Mouse (Mus musculus) testis, postnatal 10 days (tissue): ENCODE data around the gene Epop.

Experiments
- DNase-seq: peaks from one replicate; pipeline ENCODE4 v3.0.0; 2021; ENCODE audit warnings: low spot score

Gene Epop

DNA sequence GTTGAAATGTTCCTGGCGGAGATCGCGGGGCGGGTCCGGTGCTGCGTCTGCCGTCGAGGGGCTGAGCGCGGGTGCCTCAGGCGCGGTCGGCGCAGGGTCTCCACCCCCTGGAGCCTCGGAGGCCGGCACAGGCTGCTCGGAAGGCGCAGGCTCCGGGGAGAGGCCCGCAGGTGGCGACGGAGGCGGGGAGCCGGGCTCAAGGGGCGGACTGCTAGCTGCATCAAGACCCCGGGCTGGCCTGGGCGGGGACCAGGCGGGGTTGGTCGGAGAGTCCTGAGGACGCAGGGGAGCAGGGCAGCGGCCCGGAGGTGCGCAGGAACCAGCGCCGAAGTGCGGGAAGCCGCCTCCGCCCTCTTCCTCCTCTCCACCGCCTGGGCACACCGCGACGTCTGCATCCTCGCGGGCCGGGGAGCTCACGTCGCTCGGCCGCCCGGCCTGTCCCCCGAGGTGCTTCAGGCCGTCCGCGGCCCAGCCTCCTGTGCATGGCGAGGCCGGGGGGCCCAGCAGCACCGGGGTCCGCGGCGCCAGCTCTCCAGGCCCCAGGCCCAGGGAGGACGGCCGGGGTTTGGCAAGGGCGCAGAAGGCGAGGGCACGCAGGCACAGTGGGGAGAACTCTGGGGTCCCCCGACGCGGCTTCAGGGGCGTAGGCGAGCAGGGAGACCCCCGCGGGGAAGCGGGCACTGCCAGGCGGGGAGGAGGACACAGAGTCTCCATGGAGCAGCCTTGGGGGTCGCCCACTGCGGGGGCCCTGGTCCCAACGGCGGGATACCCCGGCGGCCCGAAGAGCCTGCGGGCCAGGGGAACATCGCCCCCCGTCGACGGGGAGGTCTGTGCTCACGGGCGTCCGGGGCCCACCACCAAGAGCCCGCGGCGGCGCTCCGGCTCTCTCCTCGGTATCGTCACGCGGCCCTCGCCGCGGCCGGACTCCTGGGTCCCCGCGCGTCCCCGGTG, 659 bp downstream of the Epop start:
- DNase-seq, result peak; percentile 59

DNA sequence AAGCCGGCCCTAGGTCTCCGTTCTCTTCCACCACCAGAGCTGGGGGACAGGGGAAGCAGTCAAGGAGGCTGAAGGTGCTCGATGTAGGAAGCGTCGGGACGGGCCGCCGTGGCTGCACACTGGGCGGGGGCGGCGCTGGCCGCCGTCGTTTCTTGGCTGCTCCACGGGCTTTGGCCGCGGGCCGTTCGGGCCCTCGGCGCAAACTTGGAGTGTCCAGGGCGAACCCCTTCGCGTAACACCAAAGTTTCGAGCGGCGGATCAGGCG, 1.3 kb downstream of the Epop start:
- peak; percentile 55 for DNase-seq

DNA sequence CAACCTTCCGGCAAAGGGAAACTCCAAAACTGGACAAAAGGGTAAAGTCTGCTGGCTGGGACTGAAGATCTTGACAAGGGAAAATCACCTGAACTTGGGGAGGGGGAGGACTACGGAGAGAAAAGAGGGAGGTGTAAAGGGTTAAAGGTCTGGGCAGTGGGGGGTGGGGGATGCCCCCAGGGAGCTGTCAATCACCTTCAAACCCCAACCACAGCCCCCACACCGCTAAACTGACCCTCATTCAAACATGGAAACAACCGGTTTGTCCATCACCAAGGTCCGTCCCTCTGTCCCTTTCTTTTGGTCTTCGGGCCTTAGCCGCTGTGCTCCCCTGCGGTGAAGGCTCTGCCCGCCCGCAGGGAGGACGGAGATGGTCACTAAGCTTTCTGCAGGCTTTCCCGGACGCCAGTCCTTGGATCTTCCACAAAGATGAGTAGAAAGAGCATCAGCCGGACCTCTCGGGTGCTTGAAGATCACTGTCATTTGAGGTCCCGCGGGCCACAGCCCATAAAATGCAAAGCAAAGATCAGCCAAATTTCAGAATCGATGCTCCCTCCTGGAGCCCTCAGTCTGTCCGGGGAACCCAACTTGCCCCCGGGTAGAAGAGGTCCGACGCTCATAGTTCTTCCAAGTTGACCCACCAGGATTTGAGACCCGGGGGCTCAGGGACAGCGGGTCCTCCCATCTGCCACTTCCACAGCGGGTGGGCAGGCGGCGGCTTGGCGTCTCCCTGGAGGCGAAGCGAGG, 1.8 kb downstream of the Epop start:
- DNase-seq, result no peak

DNA sequence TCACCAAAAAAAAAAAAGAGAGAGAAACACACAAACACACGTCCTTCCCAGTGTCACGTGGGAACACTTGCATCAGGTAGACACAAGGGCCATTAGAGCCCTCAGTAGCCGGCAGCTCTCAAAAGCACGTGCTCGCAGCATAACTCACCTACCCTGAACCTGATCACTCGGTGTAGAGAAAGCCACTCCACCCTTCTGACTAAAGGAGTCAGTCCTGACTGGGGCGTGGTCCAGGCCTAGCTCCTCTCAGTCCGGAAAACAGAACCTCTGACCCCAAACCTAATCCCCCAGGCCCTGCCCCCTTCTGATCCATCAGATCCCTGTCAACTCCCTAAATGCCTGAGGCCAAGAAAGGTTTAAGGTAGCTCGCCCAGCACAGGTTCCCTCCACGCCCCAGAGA, 2.7 kb downstream of the Epop start:
- no peak for DNase-seq

DNA sequence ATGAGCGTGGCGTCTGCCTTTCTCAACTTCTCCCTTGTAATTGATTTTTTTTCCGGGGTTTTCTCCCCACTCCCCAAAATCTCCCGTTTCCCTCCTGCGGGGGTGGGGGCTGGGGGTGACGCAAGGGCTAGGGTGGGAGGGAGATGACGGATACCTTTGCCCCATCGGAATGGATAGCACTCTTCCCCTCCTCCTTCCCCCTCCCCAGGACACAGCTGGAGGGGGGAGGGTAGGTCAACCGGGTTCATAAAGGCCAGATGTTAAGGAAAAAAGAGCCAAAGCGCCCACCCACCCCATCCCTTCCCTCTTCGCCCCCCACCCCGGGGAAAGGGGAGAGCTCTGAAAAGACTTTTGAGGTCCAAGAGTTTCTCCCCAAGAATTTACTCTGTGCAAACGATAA, 3.1 kb downstream of the Epop start:
- DNase-seq, result no peak

DNA sequence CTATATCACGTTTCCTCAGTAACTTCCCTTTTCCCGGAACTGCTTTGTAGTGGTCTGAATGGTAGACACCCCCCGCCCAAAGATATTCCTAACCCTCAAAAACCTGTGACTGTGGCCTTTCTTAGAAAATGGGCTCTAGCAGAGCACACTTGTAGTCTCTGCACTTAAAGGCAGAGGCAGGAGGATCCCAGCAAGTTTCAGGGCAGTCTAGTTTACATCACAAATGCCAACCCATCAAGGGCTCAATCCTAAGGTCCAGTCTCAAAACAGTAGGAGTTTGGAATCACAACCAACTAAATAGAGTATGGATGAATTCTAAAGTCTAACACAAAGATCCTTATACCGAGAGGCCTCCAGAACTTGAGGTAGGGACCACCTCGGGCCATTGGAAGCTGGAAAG, 4.0 kb downstream of the Epop start:
- no peak for DNase-seq

DNA sequence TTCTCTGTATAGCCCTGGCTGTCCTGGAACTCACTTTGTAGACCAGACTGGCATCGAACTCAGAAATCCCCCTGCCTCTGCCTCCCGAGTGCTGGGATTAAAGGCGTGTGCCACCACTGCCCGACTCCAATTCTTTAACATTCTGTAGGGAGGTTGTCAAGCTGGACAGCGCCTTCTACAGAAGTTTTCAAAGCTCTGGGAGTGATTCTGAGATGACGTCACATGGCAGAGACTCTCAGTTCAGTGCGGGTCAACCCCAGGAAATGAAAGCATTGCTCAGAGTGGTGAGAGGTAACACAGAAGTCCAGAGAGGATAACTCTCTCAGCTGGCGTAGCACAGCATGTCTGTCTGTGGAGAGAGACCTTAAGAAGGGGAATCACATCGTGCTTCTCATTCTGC, 6.3 kb downstream of the Epop start:
- no peak for DNase-seq

DNA sequence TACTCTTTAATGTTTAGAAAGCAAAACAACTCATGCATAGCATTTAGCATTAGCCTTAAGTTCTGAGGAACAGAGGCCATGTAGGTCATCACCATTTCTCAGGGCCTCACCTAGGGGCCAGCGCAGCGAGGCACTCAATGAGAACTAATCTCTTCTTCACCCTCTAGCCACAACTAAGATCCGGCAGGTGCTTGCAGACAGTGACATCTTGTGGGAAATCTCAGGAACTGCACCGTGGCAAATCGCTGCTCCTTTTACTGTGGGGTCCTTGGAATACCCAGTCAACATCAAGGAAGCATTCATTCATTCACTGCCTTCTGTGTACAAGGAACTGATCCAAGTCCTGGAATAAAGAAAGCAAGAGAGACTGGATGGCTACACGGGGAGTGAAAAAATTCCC, 7.1 kb downstream of the Epop start:
- DNase-seq, result peak; percentile 70

DNA sequence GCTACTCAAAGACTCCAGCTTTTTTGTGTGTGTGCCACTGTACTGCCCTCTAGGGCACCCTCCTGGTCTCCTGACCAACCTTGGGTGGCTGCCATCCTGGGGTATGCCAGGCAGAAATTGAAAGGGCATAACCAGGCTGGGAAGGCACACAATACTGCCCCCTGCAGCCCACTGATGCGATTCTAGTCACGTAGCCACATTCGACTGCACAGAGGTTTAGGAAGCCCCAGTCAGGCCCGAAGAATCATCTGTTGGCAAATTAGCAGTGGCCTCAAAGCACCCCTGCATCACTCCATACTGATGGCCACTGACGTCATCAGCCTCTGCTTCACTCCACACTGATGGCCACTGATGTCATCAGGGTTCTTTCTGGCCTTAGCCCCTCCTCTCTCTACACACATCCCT, 10.1 kb downstream of the Epop start:
- DNase-seq, result peak; percentile 83

DNA sequence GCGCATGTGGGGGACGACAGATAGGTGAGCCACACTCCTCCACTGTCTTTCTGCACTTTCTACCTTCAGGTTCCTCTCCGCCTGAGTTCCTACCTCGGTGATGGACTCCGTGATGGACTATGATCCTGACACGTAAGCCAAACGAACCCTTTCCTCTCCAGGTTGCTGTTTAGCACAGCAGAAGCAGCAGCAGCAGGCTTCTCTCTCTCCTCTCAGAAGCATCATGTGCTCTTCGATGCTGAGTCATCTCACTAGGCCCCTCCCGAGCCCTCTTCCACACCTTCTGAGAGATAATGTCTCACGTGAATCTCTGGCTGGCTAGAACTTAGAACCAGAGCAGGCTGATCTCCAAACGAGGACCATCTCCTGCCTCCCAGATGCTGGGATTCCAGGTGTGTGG, 11.1 kb downstream of the Epop start:
- no peak for DNase-seq

DNA sequence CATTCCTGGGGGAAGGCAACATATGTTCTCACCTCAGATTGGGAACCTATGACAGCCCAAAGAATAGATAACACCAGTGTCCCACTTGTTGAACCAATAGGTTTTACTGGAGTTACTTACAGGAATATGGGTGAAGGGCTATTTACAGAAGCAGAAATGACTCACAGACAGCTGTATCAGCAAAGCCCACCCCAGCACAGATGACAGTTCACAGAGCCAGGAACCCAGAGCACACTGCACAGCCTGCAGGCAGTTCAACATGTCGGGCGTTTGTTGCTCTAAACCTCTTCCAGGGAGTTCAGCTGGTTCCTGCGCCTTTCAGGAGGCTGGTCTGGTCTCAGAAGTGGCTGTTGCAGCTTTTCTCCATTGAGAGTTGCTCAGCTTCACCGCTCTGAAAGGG, 14.2 kb downstream of the Epop start:
- no peak for DNase-seq

DNA sequence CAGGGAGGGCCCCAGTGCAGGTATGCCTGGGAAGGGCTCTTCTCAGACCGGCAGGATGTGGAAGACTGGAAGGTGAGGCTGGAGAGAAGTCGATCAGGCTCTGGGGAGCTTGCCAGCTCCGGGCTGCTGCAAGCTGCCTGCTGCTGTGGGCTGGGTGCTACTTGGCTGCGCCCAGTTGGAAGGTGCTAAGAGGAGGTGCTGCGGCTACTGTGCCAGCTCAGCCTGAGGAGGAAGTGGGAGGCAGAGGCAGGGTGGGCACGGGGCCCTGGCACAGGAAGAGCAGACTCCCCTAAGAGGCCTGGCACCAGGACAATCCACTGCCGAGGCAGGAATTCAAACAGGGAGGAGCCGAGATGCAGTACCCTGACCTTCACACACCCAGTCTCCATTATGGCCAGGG, 18.4 kb downstream of the Epop start:
- no peak for DNase-seq

DNA sequence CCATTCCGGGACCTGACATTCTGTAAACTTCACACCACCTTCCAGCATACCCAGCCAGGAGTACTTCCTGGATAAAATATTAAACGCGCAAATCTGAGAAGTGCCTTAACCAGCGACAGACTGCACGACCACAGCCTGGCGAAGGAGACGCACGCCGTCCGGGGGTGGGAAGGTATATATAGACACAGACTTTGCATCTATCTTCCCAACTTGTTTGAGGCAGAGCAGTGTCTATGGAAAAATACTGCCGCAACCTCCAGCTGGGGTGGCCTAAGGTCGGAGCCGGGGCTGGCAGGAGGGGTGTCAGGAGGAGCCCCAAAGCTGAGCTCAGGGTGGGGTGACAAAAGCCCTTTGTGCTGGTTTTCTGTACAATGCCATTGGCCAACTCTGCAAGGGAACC, 19.8 kb downstream of the Epop start:
- no peak for DNase-seq

DNA sequence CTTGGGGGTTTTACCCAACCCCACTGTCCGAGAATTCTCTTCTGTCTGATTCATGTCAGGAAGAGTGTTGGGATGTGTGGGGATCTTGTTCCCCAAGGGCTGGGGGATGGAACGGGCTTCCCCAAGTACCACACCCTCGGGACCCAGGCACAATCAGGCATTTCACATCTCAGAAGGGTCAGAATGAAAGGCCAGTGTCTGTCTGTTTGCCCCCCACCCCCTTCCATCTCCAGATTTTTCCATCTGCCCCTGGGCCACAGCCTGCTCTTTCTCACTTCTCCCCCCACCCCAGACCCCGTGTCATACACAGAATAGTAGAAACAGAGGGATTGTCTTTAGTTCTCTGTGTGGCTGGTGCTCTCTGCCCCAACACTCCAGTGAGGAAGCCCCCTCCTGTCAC, 20.6 kb downstream of the Epop start:
- no peak for DNase-seq

DNA sequence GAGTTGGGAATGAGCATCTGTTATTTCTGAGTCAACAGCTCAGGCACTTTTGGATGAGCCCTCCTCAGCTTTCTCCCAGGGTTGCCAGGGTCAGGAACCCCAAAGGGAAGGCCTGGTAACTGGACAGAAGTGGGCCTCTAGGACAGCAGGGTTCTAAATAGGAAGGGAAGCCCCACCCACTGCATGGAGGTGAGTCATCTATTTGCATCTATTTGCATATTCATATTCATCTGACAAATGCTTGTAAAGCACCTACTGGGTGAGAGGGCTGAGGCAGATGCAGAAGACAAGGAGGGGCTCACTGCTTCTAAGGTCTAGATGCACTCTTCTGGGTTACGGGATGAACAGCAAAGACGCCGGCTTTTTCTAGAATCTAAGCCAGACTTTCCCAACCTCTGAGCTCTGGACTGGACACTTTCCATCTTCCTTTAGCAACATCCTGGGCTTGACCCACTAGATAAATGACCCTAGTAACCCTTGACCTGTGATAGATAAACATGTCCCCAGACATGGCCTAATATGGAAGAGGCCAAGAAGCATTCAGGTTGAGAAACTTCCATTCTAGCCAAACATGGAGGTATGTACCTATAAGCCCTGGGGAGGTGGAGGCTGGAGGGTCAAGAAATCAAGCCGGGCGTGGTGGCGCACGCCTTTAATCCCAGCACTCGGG, 22.3 kb downstream of the Epop start:
- no peak for DNase-seq

DNA sequence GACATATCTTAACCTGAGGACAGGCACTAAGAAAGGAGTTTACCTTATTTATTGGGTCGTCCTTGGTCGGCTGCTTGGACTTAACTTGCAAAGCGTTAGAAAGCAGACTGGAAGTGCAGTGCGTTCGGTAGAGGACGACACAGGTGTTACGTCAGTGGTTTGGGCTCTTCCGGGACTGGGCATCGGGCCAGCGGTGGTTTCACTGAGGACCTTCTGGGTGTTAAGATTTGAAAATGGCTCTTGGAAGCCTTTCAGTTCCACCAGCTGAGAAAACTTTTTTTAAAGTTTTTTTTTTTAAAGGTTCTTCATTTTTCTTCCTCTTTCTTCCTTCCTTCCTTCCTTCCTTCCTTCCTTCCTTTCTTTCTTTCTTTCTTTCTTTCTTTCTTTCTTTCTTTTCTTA, 25.6 kb downstream of the Epop start:
- DNase-seq, result peak; percentile 80

DNA sequence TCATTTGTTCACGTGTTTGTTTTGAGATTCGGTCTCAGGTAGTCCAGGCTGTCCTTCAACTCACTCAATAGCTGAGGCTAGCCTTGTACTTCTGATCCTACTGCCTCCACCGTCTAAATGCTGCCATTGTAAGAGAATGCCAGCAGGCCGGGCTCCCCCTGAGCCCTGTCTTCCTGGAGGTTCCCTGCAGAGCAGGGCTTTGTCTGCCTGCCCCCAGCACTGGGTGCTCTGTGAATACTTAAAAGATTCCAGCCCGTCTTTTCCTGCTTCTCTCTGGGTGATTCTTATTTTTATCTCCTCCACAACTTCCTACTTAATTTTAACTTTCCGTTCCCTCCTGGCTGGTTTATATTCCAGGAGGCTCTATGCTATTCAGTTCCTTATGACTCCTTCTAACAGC, 27.3 kb downstream of the Epop start:
- no peak for DNase-seq

DNA sequence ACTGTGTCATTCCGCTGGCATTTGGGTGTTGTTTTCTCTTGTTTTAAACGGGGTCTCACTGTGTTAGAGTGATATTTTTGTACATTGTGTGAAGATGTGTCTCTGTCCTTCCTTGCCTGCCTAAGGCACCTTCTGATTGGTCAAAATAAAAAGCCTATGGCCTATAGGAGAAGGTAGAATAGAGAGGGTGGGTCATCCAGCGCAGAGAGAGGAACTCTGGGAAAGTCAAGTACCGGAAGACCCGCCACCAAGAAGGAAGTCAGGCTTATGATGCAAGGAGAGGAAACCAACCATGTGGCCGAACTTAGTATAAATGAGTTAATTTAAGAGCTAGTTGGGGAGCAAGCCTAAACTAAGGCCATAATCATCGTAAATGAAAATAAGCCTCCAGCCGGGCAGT, 30.4 kb downstream of the Epop start:
- no peak for DNase-seq

DNA sequence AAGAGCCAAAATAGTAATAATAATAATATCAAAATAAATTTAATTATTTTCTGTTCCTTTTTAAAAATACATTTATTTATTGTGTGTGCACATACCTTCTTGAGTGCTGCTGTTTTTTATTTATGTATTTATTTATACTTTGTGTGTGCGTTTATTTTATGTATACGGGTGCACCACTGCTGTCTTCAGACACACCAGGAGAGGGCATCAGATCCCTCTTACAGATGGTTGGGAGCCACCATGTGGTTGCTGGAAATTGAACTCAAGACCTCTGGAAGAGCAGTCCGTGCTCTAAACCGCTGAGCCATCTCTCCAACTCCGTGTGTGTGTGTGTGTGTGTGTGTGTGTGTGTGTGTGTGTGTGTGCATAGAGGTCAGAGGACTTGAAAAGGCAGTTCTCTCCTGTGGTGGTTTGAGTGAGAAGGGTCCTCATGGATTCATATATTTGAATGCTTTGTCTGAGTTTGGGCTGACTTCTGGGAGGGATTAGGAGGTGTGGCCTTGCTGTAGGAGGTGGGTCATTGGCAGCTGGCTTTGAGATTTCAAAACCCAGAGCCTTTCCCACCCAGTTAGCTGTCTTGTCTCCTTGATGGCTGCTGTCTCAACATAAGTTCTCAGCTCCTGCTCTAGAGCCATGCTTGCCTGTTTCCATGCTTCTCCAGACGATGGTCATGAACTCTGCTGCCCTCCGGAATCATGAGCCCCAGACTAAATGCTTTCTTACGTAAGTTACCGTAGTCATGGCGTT, 31.4 kb downstream of the Epop start:
- no peak for DNase-seq

DNA sequence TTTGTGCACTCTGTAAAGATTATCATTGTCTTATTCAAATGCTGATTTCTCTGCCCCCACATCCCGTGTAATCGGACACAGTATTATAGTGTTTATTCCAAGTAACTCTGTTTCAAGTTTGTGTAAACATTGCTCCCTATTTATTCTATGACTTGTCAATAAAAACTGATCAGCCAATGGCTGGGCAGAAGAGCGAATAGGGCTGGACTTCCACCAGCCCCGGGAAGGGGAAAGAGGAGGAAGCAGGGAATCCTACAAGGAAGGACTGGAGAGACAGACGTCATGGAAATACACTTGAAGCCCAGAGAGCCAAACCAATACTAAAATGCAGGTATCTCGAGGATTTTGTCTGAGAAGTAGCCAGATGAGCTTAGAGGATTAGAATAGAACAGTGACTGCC, 35.4 kb downstream of the Epop start:
- no peak for DNase-seq

DNA sequence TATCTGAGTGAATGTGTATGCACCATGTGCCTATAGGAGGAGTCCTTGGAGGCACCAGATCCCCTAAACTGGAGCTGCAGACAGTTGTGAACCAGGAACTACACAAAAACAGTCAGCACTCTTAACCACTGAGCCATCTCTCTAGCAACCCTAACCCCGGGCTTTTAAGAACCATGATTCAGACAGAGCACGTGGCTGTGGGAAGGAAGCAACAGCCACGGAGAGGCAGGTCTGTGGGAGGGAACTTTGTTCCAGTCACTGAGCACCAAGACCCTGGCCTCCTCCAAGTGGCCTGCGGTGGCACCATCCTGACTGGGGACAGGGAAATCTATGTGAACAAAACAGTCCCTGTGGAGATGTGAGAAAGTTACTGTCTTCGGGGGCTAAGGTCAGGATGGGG, 37.6 kb downstream of the Epop start:
- no peak for DNase-seq

DNA sequence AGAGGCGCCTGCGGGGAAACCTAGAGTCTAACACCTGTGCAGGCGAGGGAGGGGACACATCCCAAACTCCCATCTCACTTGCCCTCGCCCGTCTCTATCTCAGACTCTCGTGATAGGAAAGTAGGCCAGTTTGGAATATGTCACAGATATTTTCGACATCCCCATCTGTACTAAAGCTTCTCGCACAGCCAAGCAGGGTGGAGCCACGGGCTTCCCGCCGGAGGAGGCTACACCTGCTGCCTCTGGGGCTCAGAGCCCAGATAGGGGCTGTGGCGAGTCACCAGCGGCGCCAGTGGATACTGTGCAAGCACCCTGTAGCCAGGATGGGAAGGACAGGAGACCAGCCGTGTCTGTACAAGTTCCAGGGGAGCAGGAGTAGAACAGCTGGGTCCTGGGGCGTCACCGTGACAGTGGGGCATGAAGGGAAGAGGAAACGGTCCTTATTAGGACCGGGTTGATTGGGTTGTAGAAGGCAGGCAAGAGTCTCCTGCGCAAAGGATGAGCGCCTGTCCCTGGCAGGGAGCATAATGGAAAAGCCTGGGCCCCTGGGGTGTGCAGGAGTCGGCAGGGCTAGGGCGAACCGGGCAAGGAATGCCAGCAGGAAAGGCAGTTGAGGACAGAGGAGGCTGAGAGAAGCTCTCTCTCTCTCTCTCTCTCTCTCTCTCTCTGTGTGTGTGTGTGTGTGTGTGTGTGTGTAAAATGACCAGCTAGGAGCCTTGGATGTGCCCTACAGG, 39.1 kb downstream of the Epop start:
- no peak for DNase-seq
